Mouse (Mus musculus) midbrain, postnatal 0 days (tissue): ENCODE data around the gene Nap1l1. TPM values are rescaled to one million over a fixed set of nuclear protein-coding genes. Genes with fewer than 3 reads are reported as not detected.

Source experiments
- ATAC-seq: fragments of 200-750 bp; cut with Nextera tagmentation; 2 replicates; pipeline ENCODE4 v1.8.0; 2017; ENCODE audit warnings: moderate number of reproducible peaks, mild to moderate bottlenecking, moderate TSS enrichment, moderate library complexity; ENCODE audit not compliant: low FRiP score
- DNase-seq: peaks from one replicate; pipeline ENCODE4 v3.0.0-alpha.2; 2015; ENCODE audit warnings: low spot score
- H3K27ac ChIP-seq: fragments of 300-500 bp; sonication (generic); 2 replicates; pipeline ENCODE4 v1.5.1; 2014; ENCODE audit warnings: low read depth, mild to moderate bottlenecking, low read length, mixed read lengths
- H3K27me3 ChIP-seq: fragments of 300-500 bp; sonication (generic); 2 replicates; pipeline ENCODE4 v1.6.1; 2014; ENCODE audit warnings: low read length, control low read depth, mixed read lengths; ENCODE audit not compliant: insufficient read depth
- H3K36me3 ChIP-seq: fragments of 300-500 bp; sonication (generic); 2 replicates; pipeline ENCODE4 v1.6.1; 2014; ENCODE audit warnings: low read length, control low read depth, mixed read lengths; ENCODE audit not compliant: insufficient read depth
- H3K4me1 ChIP-seq: fragments of 300-500 bp; sonication (generic); 2 replicates; pipeline ENCODE4 v1.6.1; 2014; ENCODE audit warnings: mild to moderate bottlenecking, control low read depth, antibody characterized with exemption, low read length, mixed read lengths; ENCODE audit not compliant: insufficient read depth
- H3K4me2 ChIP-seq: fragments of 300-500 bp; sonication (generic); 2 replicates; pipeline ENCODE4 v1.6.1; 2014; ENCODE audit warnings: low read depth, mild to moderate bottlenecking, low read length, mixed read lengths; ENCODE audit not compliant: poor library complexity, severe bottlenecking
- H3K4me3 ChIP-seq: fragments of 300-500 bp; sonication (generic); 2 replicates; pipeline ENCODE4 v1.5.1; 2014; ENCODE audit warnings: low read depth, mild to moderate bottlenecking, low read length, moderate library complexity
- H3K9ac ChIP-seq: fragments of 300-500 bp; sonication (generic); replicated peaks from 2 replicates; pipeline ENCODE4 v1.6.1; 2014; ENCODE audit warnings: mild to moderate bottlenecking, low read length, moderate library complexity, mixed read lengths; ENCODE audit not compliant: poor library complexity, severe bottlenecking
- H3K9me3 ChIP-seq: fragments of 300-500 bp; sonication (generic); 2 replicates; pipeline ENCODE4 v1.6.1; 2016; ENCODE audit warnings: low read length, control low read depth
- CTCF ChIP-seq: IDR thresholded peaks from 2 replicates; pipeline ENCODE4 v1.5.1; 2016; ENCODE audit warnings: antibody characterized with exemption, mild to moderate bottlenecking
- WGBS: fragments of 180-500 bp; shearing (Covaris S2); extraction: QIAGEN DNeasy Blood & Tissue Kit; methylation state at CpG from one replicate; pipeline ENCODE4 v1.1.7; 2014; 5-methylcytosine and 5-hydroxymethylcytosine counted together
- polyA plus RNA-seq: library from polyadenylated mRNA; unstranded; fragments of >200 nt; fragmentation: Nextera tagmentation; extraction: Ambion mirVana; gene quantifications from 2 replicates; pipeline ENCODE4 v1.2.1, GENCODE M21; 2015
- total RNA-seq: library from RNA; depleted of rRNA; stranded (reverse); fragments of >200 nt; gene quantifications from 2 replicates; pipeline ENCODE4 v1.2.3, GENCODE M21; 2014

Nap1l1 gene
- total and polyA plus RNA-seq, 2 experiments from 2014 or later = 57.1 to 171 TPM

DNA sequence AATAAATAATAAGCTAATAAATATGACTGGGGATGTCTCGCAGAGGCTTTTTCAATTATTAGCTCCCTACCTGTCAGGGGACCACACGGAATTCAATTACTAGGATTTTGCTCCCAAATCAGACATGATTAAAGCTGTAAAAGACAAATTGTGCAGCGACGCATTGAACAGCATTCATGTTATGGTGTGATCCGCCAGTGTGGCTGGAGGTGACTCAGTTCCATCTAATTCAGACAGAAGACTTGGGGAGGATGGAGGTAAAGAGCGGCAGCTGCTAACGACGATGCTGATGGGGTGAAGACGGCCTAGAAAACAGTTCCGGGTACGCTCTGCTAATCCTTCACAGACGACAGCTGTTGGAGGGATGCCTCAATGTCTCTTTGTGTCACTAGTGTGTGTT lies 50.9 kb downstream of the Nap1l1 start:
- Histone ChIP-seq H3K9ac (no peak overlapping the region), H3K9me3 (no peaks in the 10 kb centered on the region), H3K4me1 (0 out of 2 replicates have a peak, but pooled peaks cover 6% of the 10 kb centered on the region), H3K36me3 (no peaks in the 10 kb centered on the region), H3K27me3 (no peaks in the 10 kb centered on the region), H3K27ac (no peak overlapping the region), H3K4me3 (no peak overlapping the region), H3K4me2 (no peak overlapping the region)
- no peak for TF ChIP-seq CTCF
- ATAC-seq (no peak), DNase-seq (no peak)
- WGBS = 27% methylated on average over 12 of the region's 12 CpGs

DNA sequence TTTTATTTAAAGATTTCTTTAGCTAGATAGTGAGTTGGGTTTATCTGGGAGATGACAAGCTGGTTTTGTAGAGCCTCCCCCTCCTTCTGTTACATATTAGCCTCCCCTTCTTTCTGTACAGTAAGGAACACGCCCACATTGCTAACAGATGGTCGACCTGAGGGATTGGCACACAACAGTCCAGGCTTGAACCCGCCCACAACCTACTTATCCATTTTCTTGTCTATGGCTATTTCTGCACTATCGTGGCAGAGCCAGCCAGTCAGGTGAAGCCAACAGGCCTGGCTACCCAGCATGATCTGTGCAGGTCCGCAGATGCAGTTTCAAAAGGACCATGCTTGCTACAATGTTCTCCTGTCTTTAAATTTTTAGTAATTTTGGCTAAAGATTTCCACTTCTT lies 54.0 kb downstream of the Nap1l1 start:
- H3K27me3 ChIP-seq = no peaks in the 10 kb centered on the region
- WGBS = 87% methylated on average over 5 of the region's 5 CpGs
- no peaks in the 10 kb centered on the region for H3K36me3 ChIP-seq
- H3K4me1 ChIP-seq = no peaks in the 10 kb centered on the region
- H3K9me3 ChIP-seq = no peaks in the 10 kb centered on the region
- no peak overlapping the region for H3K4me3 ChIP-seq
- TF ChIP-seq CTCF = no peak
- no peak for DNase-seq
- no peak overlapping the region for H3K9ac ChIP-seq
- H3K4me2 ChIP-seq = no peak overlapping the region
- H3K27ac ChIP-seq = no peak overlapping the region
- no peak for ATAC-seq

DNA sequence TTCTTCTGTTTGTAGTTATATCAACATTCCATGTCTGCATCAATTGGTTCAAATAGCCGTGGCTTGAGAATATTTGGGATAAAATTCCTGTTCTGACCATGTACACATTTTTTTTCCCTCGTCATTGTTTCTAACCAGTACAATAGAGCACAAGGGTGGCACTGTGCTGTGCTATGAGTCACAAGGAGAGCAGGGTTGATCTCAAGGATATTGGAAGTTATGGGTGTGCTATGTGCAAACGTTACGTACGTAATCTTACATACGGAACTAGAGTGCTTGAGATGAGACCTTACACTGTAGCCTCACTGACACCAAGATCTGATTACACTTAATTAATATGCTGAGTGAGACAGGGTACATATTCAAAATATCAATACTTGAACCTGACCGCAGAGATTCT lies 54.6 kb downstream of the Nap1l1 start:
- H3K9me3 ChIP-seq = no peaks in the 10 kb centered on the region
- H3K4me2 ChIP-seq = no peak overlapping the region
- WGBS = 91% methylated on average over 7 of the region's 7 CpGs
- no peaks in the 10 kb centered on the region for H3K27me3 ChIP-seq
- no peak overlapping the region for H3K9ac ChIP-seq
- H3K4me3 ChIP-seq = no peak overlapping the region
- no peaks in the 10 kb centered on the region for H3K36me3 ChIP-seq
- no peak overlapping the region for H3K27ac ChIP-seq
- DNase-seq (no peak), ATAC-seq (no peak)
- no peak for TF ChIP-seq CTCF
- H3K4me1 ChIP-seq = no peaks in the 10 kb centered on the region

DNA sequence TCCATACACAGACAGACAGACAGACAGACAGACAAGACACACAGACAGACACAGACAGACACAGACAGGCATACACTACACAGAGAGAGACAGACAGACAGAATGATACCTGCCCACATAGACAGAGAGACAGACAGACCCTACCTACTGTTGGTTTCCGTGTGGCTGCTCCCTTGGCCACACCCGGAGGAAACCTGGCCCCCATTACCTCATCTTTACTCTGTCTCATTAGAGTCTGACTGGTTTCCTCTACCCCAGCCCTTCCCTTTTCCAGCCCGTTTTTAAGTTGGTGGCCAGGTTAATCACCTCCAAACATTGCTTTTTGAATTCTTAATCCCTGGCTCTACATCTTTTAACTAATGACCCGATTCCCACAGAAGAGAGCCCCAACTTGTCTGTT lies 55.3 kb downstream of the Nap1l1 start:
- no peaks in the 10 kb centered on the region for H3K9me3 ChIP-seq
- H3K36me3 ChIP-seq = no peaks in the 10 kb centered on the region
- 74% methylated on average over 4 of the region's 4 CpGs for WGBS
- ATAC-seq (no peak), DNase-seq (no peak)
- no peak overlapping the region for H3K9ac ChIP-seq
- H3K4me1 ChIP-seq = no peaks in the 10 kb centered on the region
- H3K27me3 ChIP-seq = no peaks in the 10 kb centered on the region
- H3K27ac ChIP-seq = no peak overlapping the region
- H3K4me3 ChIP-seq = no peak overlapping the region
- no peak for TF ChIP-seq CTCF
- no peak overlapping the region for H3K4me2 ChIP-seq

DNA sequence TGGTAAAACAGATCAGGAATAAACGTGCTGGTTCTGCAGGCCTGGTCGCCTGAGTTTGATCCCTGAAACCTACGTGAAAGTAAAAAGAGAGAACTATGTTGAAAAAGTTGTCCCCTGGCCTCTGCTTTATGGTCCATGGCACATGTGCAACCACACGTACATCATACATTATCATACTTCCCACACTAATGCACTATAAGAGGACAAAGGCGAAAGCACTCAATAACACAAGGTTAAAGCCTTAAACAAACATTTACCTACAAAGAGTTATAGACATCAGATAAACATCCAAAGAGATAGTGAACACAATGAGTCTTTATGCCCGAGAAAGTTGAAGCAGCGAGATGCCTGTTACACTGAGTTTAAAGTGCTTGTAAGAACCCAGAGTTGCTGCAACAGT lies 57.4 kb downstream of the Nap1l1 start:
- no peaks in the 10 kb centered on the region for H3K27me3 ChIP-seq
- H3K27ac ChIP-seq = no peak overlapping the region
- no peaks in the 10 kb centered on the region for H3K4me1 ChIP-seq
- no peaks in the 10 kb centered on the region for H3K9me3 ChIP-seq
- no peak for TF ChIP-seq CTCF
- H3K4me2 ChIP-seq = no peak overlapping the region
- ATAC-seq (no peak), DNase-seq (no peak)
- WGBS = 86% methylated on average over 7 of the region's 7 CpGs
- H3K4me3 ChIP-seq = no peak overlapping the region
- no peaks in the 10 kb centered on the region for H3K36me3 ChIP-seq
- no peak overlapping the region for H3K9ac ChIP-seq

DNA sequence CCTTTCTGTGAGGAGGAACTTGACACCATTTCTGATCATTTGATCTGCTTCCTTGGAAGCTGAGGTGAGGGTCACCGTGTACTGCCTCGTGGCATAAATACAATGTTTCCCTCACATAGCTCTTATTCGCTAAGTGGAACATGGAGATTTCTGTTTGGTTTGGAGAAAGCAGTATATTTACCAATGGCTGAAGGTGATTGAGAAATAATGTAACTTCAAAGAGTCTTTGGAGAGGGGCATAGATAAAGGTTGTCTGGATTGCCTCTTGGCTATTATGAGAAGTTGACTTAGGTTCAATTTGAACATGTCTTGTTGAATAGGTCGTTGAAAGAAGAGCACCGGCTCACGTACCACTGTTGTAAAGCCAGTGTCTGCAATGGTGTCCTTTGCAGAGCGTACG lies 61.7 kb downstream of the Nap1l1 start:
- no peak for TF ChIP-seq CTCF
- H3K27ac ChIP-seq = no peak overlapping the region
- WGBS = 78% methylated on average over 8 of the region's 8 CpGs

More for the DNA sequence above, 61.7 kb downstream of the Nap1l1 start:
- Histone ChIP-seq H3K4me2 (no peak overlapping the region), H3K4me3 (no peak overlapping the region), H3K9me3 (no peaks in the 10 kb centered on the region), H3K4me1 (no peaks in the 10 kb centered on the region), H3K9ac (no peak overlapping the region), H3K27me3 (no peaks in the 10 kb centered on the region), H3K36me3 (no peaks in the 10 kb centered on the region)
- DNase-seq (no peak), ATAC-seq (no peak)
